Mouse (Mus musculus): Measurements from ENCODE around the gene D630045J12Rik. TPM values are rescaled to one million over a fixed set of nuclear protein-coding genes. Genes with fewer than 3 reads are reported as not detected.

D630045J12Rik gene
- polyA plus RNA-seq, 1 experiment from 2014 or later, result 8.1 TPM

GRCm38 (mm10) chr6:38144161-38144998 is 109.4 kb downstream of the D630045J12Rik start:
- Histone ChIP-seq H3K27ac (replicated peaks) (0 out of 2 replicates have a peak overlapping the region, but pooled peaks have one; percentile 6), H3K4me1 (peaks cover 28% of the 10 kb centered on the region), H3K27me3 (replicated peaks; ENCODE audit: low read depth, poor library complexity, severe bottlenecking) (no peaks in the 10 kb centered on the region), H3K36me3 (replicated peaks) (peaks cover 84% of the 10 kb centered on the region), H3K4me3 (no peak overlapping the region), H3K9me3 (no peaks in the 10 kb centered on the region)
- WGBS, result 60% methylated on average over 9 of the region's 9 CpGs
- no peak for DNase-seq (ENCODE audit: low spot score)

GRCm38 (mm10) chr6:38140402-38140801 is 113.4 kb downstream of the D630045J12Rik start:
- Histone ChIP-seq H3K36me3 (replicated peaks) (peaks cover 84% of the 10 kb centered on the region), H3K4me1 (0 out of 2 replicates have a peak, but pooled peaks cover 2% of the 10 kb centered on the region), H3K27me3 (replicated peaks; ENCODE audit: low read depth, poor library complexity, severe bottlenecking) (no peaks in the 10 kb centered on the region), H3K9me3 (no peaks in the 10 kb centered on the region), H3K27ac (replicated peaks) (no peak overlapping the region), H3K4me3 (no peak overlapping the region)
- WGBS, result 93% methylated on average over 9 of the region's 9 CpGs
- no peak for DNase-seq (ENCODE audit: low spot score)

- H3K36me3 ChIP-seq (replicated peaks), result peaks cover 82% of the 10 kb centered on the region
- 87% methylated on average over 3 of the region's 3 CpGs for WGBS
These were observed 114.7 kb downstream of the D630045J12Rik start for GRCm38 (mm10) chr6:38139086-38139485.

DNA sequence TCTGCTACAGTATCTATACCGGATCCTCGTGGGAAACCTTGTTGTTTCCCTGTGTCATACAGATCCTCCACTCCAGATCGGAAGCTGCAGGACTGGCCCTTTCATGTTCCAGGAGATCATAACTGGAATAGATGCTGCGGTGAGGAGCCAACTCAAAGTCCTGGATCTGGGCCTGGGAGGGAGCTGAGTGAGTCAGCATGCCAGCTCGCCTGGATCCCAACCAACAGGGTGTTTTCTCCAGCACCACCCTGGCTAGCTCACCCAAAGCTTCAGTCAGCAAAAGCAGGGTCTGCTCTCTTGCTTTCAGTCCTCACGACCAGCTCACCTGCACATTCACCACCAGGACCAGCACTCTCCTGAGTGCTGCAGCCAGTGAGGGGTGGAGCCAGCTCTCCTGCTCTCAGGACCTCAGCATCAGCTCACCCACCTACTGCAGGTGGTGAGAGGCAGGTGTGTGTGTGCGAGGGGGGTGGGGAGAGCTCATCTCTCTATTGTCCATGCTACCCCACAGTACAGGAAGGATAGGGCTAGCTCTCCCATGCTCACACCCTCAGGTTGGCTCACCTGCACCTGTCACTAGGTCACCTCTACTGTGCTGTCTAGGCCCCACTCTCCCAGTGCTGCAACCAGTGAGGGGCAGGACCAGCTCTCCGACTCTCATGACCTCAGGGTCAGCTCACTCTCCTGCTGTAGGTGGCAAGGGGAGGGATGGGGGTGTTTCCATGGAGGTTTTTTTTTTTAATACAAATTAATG is 118.8 kb downstream of the D630045J12Rik start:
- H3K4me1 ChIP-seq, result no peaks in the 10 kb centered on the region
- no peaks in the 10 kb centered on the region for H3K27me3 ChIP-seq (replicated peaks; ENCODE audit: low read depth, poor library complexity, severe bottlenecking)
- H3K27ac ChIP-seq (replicated peaks), result no peak overlapping the region
- no peak for DNase-seq (ENCODE audit: low spot score)
- no peak overlapping the region for H3K4me3 ChIP-seq
- H3K9me3 ChIP-seq, result no peaks in the 10 kb centered on the region
- H3K36me3 ChIP-seq (replicated peaks), result peaks cover 84% of the 10 kb centered on the region
- 86% methylated on average over 8 of the region's 8 CpGs for WGBS

More at GRCm38 (mm10) chr6:38139086-38139485, 114.7 kb downstream of the D630045J12Rik start:
- Histone ChIP-seq H3K9me3 (no peaks in the 10 kb centered on the region), H3K4me3 (no peak overlapping the region), H3K27me3 (replicated peaks; ENCODE audit: low read depth, poor library complexity, severe bottlenecking) (no peaks in the 10 kb centered on the region), H3K27ac (replicated peaks) (no peak overlapping the region), H3K4me1 (no peaks in the 10 kb centered on the region)
- DNase-seq (ENCODE audit: low spot score), result no peak

DNA sequence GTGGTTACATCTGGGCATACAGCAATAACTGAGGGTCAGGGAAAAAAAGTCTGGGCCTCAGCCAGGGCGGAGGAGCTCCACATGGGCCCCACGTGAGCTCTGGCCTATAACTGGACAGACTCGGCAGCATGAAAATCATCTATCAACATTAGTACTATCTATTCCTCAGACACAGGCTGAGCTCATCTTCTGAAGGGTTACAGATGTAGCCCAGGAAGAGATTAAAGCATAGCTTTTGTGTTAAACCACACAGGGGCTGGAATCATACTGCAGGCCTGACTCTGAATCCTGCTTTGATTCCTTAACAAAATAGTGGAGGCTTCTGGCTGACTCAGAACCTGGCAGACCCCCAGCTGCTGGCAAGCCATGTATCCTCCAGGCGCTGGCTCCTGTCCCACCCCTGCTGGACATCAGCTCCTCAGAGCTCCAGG is 122.0 kb downstream of the D630045J12Rik start:
- Histone ChIP-seq H3K27me3 (replicated peaks; ENCODE audit: low read depth, poor library complexity, severe bottlenecking) (no peaks in the 10 kb centered on the region), H3K4me1 (no peaks in the 10 kb centered on the region), H3K36me3 (replicated peaks) (peaks cover 82% of the 10 kb centered on the region), H3K27ac (replicated peaks) (no peak overlapping the region), H3K9me3 (no peaks in the 10 kb centered on the region), H3K4me3 (no peak overlapping the region)
- WGBS, result 91% methylated on average over 4 of the region's 4 CpGs
- DNase-seq (ENCODE audit: low spot score), result no peak

- DNase-seq (ENCODE audit: low spot score), result no peak
- no peak overlapping the region for H3K4me3 ChIP-seq
- H3K27ac ChIP-seq (replicated peaks), result no peak overlapping the region
- no peaks in the 10 kb centered on the region for H3K4me1 ChIP-seq
- 95% methylated on average over 5 of the region's 5 CpGs for WGBS
- H3K9me3 ChIP-seq, result no peaks in the 10 kb centered on the region
- H3K36me3 ChIP-seq (replicated peaks), result peaks cover 82% of the 10 kb centered on the region
- H3K27me3 ChIP-seq (replicated peaks; ENCODE audit: low read depth, poor library complexity, severe bottlenecking), result no peaks in the 10 kb centered on the region
These were observed 123.9 kb downstream of the D630045J12Rik start for GRCm38 (mm10) chr6:38129883-38130282.

GRCm38 (mm10) chr6:38128115-38128514 is 125.7 kb downstream of the D630045J12Rik start:
- WGBS, result 90% methylated on average over 14 of the region's 14 CpGs
- Histone ChIP-seq H3K4me1 (peaks cover 12% of the 10 kb centered on the region; the same call in 1 of the 2 replicates), H3K27me3 (replicated peaks; ENCODE audit: low read depth, poor library complexity, severe bottlenecking) (no peaks in the 10 kb centered on the region), H3K4me3 (no peak overlapping the region), H3K36me3 (replicated peaks) (peaks cover 83% of the 10 kb centered on the region), H3K9me3 (no peaks in the 10 kb centered on the region), H3K27ac (replicated peaks) (no peak overlapping the region)
- DNase-seq (ENCODE audit: low spot score), result no peak

GRCm38 (mm10) chr6:38125462-38125861 is 128.3 kb downstream of the D630045J12Rik start:
- WGBS, result 89% methylated on average over 3 of the region's 3 CpGs
- no peak for DNase-seq (ENCODE audit: low spot score)
- Histone ChIP-seq H3K4me3 (no peak overlapping the region), H3K27me3 (replicated peaks; ENCODE audit: low read depth, poor library complexity, severe bottlenecking) (no peaks in the 10 kb centered on the region), H3K4me1 (peaks cover 27% of the 10 kb centered on the region), H3K9me3 (no peaks in the 10 kb centered on the region), H3K36me3 (replicated peaks) (peaks cover 65% of the 10 kb centered on the region), H3K27ac (replicated peaks) (no peak overlapping the region)

GRCm38 (mm10) chr6:38124882-38125281 is 128.9 kb downstream of the D630045J12Rik start:
- H3K4me1 ChIP-seq, result peaks cover 27% of the 10 kb centered on the region
- 96% methylated on average over 5 of the region's 5 CpGs for WGBS
- H3K27ac ChIP-seq (replicated peaks), result no peak overlapping the region
- no peaks in the 10 kb centered on the region for H3K27me3 ChIP-seq (replicated peaks; ENCODE audit: low read depth, poor library complexity, severe bottlenecking)
- peaks cover 59% of the 10 kb centered on the region for H3K36me3 ChIP-seq (replicated peaks)
- no peak for DNase-seq (ENCODE audit: low spot score)
- H3K4me3 ChIP-seq, result no peak overlapping the region
- no peaks in the 10 kb centered on the region for H3K9me3 ChIP-seq

GRCm38 (mm10) chr6:38124207-38124835 is 129.5 kb downstream of the D630045J12Rik start, which contains the start of gene Atp6v0a4:
TSS of gene Atp6v0a4 (minus strand) at chr6:38124586.
- DNase-seq (ENCODE audit: low spot score), result no peak
- peaks cover 54% of the 10 kb centered on the region for H3K36me3 ChIP-seq (replicated peaks)
- 0 out of 2 replicates have a peak within 1 kb of the TSS, but pooled peaks have one; percentile 3 for H3K27ac ChIP-seq (replicated peaks)
- H3K9me3 ChIP-seq, result no peaks in the 10 kb centered on the region
- H3K27me3 ChIP-seq (replicated peaks; ENCODE audit: low read depth, poor library complexity, severe bottlenecking), result no peaks in the 10 kb centered on the region
- H3K4me3 ChIP-seq, result no peak within 1 kb of the TSS
- WGBS, result 87% methylated on average over 7 of the region's 7 CpGs
- peaks cover 27% of the 10 kb centered on the region for H3K4me1 ChIP-seq

DNA sequence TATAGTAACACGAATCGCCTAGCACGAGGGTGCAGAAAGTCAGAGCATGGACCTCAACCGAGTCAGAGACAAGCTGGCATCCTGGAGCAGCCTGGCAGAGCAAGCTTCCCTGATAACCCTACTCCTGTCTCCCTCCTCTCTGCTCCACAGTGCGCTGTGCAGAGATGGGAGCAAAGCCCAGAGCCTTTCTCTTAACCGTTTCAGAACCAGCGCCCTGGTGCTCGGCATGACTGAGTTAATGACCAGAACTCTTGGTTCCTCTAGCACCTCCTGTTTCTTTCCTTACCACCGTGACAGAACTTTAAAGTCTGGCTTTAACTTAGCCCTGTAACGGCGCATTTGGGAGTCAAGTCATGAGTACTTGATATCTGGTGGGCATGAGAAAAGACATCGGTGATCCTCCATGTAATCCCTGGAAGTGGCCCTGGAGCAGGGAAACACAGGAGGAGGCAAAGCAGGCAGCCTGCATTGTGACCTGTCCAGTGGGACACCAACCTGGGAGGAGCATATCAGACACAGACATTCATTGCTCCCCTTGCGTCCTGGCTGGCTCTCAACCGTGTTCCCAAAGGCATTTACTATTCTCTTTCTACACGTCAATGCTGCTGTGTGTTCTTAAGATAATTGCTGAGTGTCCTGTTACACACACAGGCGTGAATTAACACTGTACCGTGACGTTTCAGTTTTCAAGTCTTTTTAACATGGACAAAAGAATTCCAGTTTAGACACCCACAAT is 130.2 kb downstream of the D630045J12Rik start:
- H3K9me3 ChIP-seq, result no peaks in the 10 kb centered on the region
- WGBS, result 79% methylated on average over 18 of the region's 18 CpGs
- peaks cover 50% of the 10 kb centered on the region for H3K36me3 ChIP-seq (replicated peaks)
- DNase-seq (ENCODE audit: low spot score), result no peak
- H3K27ac ChIP-seq (replicated peaks), result 0 out of 2 replicates have a peak overlapping the region, but pooled peaks have one; percentile 3
- H3K4me1 ChIP-seq, result peaks cover 27% of the 10 kb centered on the region
- no peak overlapping the region for H3K4me3 ChIP-seq
- no peaks in the 10 kb centered on the region for H3K27me3 ChIP-seq (replicated peaks; ENCODE audit: low read depth, poor library complexity, severe bottlenecking)

DNA sequence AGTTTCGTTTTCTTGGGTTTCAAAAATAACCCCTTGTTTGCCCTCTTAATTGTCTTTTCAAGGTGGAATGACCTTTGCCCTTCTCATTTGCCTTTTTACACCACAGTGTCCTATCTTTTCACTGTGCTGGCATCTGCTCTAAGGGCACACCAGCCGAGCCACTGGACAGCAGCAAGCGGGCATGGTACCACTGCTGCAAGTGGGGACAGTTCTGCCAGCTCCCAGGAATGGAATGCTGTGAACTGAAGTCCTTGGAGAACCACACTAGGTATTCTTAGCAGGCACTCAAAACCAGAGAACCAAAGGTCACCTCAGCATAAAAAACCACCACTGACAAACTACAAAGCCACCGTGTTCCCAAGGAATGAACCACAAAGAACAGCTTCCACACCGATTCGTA is 131.0 kb downstream of the D630045J12Rik start:
- H3K9me3 ChIP-seq, result no peaks in the 10 kb centered on the region
- peaks cover 27% of the 10 kb centered on the region for H3K4me1 ChIP-seq
- peaks cover 41% of the 10 kb centered on the region for H3K36me3 ChIP-seq (replicated peaks)
- WGBS, result 67% methylated on average over 6 of the region's 6 CpGs
- H3K4me3 ChIP-seq, result no peak overlapping the region
- DNase-seq (ENCODE audit: low spot score), result no peak
- H3K27ac ChIP-seq (replicated peaks), result no peak overlapping the region
- H3K27me3 ChIP-seq (replicated peaks; ENCODE audit: low read depth, poor library complexity, severe bottlenecking), result no peaks in the 10 kb centered on the region
